Mouse (Mus musculus): ENCODE measurements around the gene Bub1b. TPM values are rescaled to one million over a fixed set of nuclear protein-coding genes. Genes with fewer than 3 reads are reported as not detected.

Gene Bub1b
- polyA plus RNA-seq, 1 experiment from 2014 or later, result 56.7 TPM

DNA sequence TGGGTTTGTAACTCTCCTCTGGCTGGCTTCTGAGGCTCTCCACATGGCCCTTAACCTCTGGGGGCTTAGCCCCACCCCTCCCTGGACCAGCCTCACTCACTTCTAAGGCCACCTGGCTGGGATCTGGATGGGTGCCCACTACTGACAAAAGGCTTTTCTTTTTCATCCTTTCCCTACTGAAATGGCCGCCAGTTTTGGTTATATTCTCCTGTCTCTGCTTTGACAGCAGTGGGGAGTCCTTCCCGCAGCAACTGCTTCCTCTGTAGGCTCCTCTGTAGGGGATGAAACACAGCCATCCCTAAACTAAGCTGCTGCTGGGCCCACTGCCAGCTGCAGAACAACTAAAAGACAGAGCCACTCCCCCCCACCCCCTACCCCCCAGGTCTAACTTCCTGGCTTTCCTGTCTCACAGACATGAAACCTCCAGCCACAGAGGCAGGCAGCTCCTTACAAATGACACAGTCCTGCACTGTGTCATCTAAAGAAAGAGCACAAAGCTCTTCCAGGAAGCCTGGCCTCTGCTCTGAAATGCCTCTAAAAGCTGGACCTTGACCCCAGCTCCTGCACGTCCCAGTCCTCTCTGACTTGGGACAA is 58.8 kb downstream of the Bub1b start:
- H3K4me3 ChIP-seq, result no peak overlapping the region
- no peaks in the 10 kb centered on the region for H3K27me3 ChIP-seq
- H3K36me3 ChIP-seq, result no peaks in the 10 kb centered on the region
- 0 out of 2 replicates have a peak, but pooled peaks have one; percentile 23 for ATAC-seq (replicated peaks; ENCODE audit: insufficient number of reproducible peaks, insufficient read depth, low FRiP score, low read depth)
- no peak overlapping the region for H3K4me2 ChIP-seq
- H3K4me1 ChIP-seq (replicated peaks), result peaks cover 32% of the 10 kb centered on the region
- H3K27ac ChIP-seq, result peak overlapping the region; percentile 38
- H3K9ac ChIP-seq, result no peak overlapping the region
- H3K9me3 ChIP-seq (replicated peaks), result no peaks in the 10 kb centered on the region
- WGBS, result 24% methylated on average over 3 of the region's 3 CpGs

DNA sequence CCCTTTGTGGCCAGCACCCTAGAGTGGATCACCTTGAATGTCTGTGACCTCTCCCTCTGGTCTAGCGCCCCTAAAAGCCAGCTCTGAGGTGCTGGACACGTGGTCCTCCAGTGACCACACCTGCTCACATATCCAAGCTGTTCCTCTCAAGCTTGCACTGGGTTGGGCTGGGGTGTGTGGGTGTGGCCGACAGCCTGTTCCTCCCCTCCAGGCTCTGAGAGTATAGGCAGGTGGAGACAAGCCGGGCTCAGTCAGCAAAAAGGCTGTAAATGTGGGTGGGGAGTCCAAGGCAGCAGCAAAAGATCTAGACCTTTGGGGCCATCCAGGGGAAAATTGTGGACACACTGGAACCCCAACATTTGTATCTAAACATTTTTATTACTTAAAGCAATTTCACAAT is 60.4 kb downstream of the Bub1b start:
- no peak overlapping the region for H3K9ac ChIP-seq
- H3K27me3 ChIP-seq, result 0 out of 2 replicates have a peak, but pooled peaks cover 3% of the 10 kb centered on the region
- peaks cover 44% of the 10 kb centered on the region for H3K4me1 ChIP-seq (replicated peaks)
- peak overlapping the region; percentile 16; the same call in 1 of the 2 replicates for H3K27ac ChIP-seq
- no peak overlapping the region for H3K4me3 ChIP-seq
- no peak; the same call in 1 of the 2 replicates for ATAC-seq (replicated peaks; ENCODE audit: insufficient number of reproducible peaks, insufficient read depth, low FRiP score, low read depth)
- WGBS, result 35% methylated on average over 4 of the region's 4 CpGs
- no peak overlapping the region for H3K4me2 ChIP-seq
- no peaks in the 10 kb centered on the region for H3K9me3 ChIP-seq (replicated peaks)
- H3K36me3 ChIP-seq, result no peaks in the 10 kb centered on the region

DNA sequence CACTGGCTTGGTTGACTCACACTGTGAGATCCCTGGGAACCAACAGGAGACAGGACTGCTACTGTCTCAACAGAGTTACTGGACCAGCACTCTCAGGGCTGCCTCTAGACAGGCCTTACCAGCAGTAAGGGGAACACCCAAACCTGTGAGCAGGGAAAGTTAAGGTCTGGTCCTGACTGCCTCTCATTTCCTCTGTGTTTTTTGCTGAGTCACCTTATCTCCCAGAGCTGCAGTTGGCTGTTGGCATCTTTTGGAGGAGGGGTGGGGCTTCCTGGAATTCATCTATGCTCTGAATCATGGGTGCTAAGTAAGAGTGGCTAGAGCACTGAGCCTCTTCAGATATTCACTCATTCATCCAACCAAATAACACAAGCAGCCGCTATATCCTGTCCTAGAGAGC is 61.1 kb downstream of the Bub1b start:
- no peak; the same call in 1 of the 2 replicates for ATAC-seq (replicated peaks; ENCODE audit: insufficient number of reproducible peaks, insufficient read depth, low FRiP score, low read depth)
- no peak overlapping the region for H3K9ac ChIP-seq
- H3K4me2 ChIP-seq, result 0 out of 2 replicates have a peak overlapping the region, but pooled peaks have one; percentile 74
- no peaks in the 10 kb centered on the region for H3K36me3 ChIP-seq
- 52% methylated on average over 1 of the region's 1 CpGs for WGBS
- H3K4me1 ChIP-seq (replicated peaks), result peaks cover 50% of the 10 kb centered on the region
- H3K27ac ChIP-seq, result peak overlapping the region; percentile 16; the same call in 1 of the 2 replicates
- H3K4me3 ChIP-seq, result no peak overlapping the region
- no peaks in the 10 kb centered on the region for H3K9me3 ChIP-seq (replicated peaks)
- 0 out of 2 replicates have a peak, but pooled peaks cover 3% of the 10 kb centered on the region for H3K27me3 ChIP-seq

DNA sequence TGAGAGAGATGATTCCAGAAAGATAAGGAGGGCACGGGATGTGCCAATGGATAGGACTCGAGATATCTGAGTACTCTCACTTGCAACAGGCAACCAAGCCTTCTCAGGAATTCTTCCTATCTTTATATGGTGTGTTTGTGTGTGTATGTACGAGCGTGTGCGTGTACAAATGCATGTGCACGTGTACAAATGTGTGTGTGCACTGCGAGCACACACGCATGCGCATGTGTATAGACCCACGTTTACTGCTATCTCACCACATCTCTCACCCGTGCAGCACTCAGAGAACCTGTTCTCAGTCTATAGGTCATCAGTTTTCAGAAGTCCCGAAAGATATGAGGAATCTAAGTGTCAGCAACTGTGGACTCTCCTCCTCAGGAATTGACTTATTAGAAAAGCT is 61.5 kb downstream of the Bub1b start:
- H3K9ac ChIP-seq, result no peak overlapping the region
- ATAC-seq (replicated peaks; ENCODE audit: insufficient number of reproducible peaks, insufficient read depth, low FRiP score, low read depth), result no peak
- H3K27me3 ChIP-seq, result 0 out of 2 replicates have a peak, but pooled peaks cover 3% of the 10 kb centered on the region
- no peaks in the 10 kb centered on the region for H3K36me3 ChIP-seq
- peak overlapping the region; percentile 75 for H3K27ac ChIP-seq
- H3K4me1 ChIP-seq (replicated peaks), result peaks cover 52% of the 10 kb centered on the region
- H3K4me2 ChIP-seq, result peak overlapping the region; percentile 74
- WGBS, result 71% methylated on average over 12 of the region's 12 CpGs
- no peaks in the 10 kb centered on the region for H3K9me3 ChIP-seq (replicated peaks)
- H3K4me3 ChIP-seq, result peak overlapping the region; percentile 50

DNA sequence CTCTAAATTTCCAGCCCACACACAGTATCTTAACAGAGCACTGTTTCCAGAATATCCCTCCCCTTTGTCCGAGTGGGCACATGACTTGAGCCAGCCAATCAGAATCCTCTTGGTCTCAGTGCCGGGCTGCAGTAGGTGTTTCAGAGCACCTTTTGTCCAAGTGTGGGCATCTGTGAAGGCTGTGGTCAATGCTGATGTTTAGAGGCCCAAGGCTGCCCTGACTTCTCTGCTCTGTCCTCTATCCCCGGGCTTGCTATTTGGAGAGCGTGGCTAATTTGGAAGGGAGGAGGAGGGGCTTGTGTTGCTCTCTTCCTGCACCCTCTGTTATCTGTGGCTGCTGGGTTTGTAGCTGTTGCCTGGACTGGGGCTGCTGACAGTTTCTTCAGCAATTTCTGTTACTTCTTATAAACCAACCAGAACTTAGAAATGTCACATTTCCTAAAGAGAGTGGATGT is 62.0 kb downstream of the Bub1b start:
- H3K9me3 ChIP-seq (replicated peaks), result no peaks in the 10 kb centered on the region
- H3K9ac ChIP-seq, result peak overlapping the region; percentile 51; the same call in 1 of the 2 replicates
- H3K36me3 ChIP-seq, result no peaks in the 10 kb centered on the region
- peak overlapping the region; percentile 50 for H3K4me3 ChIP-seq
- 0% methylated on average over 4 of the region's 4 CpGs for WGBS
- 0 out of 2 replicates have a peak, but pooled peaks cover 3% of the 10 kb centered on the region for H3K27me3 ChIP-seq
- ATAC-seq (replicated peaks; ENCODE audit: insufficient number of reproducible peaks, insufficient read depth, low FRiP score, low read depth), result peak; percentile 55; the same call in 1 of the 2 replicates
- H3K27ac ChIP-seq, result peak overlapping the region; percentile 75
- peak overlapping the region; percentile 74 for H3K4me2 ChIP-seq
- H3K4me1 ChIP-seq (replicated peaks), result peaks cover 58% of the 10 kb centered on the region

DNA sequence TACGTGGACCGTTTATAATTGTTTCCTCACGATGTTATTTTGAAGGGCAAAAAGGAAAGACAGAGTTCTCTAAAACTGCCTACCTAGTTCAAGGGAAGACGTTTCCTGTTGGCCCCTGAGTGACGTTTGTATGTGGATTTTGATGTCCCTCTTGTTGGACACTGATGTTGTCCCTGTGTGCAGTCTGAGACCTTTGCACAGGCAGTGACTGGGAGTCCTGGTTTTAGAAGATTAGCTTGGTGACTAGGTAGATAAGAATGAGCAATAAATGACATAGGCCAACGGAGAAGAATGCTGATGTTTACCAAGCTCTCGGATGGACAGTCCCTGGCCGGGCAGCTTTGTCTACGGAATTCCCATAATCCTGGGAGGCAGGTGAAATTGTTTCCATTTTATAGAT is 63.9 kb downstream of the Bub1b start:
- Histone ChIP-seq H3K4me1 (replicated peaks) (peaks cover 66% of the 10 kb centered on the region), H3K36me3 (no peaks in the 10 kb centered on the region), H3K4me2 (no peak overlapping the region), H3K9me3 (replicated peaks) (no peaks in the 10 kb centered on the region), H3K4me3 (no peak overlapping the region), H3K27me3 (0 out of 2 replicates have a peak, but pooled peaks cover 3% of the 10 kb centered on the region), H3K27ac (no peak overlapping the region), H3K9ac (no peak overlapping the region)
- no peak for ATAC-seq (replicated peaks; ENCODE audit: insufficient number of reproducible peaks, insufficient read depth, low FRiP score, low read depth)
- WGBS, result 78% methylated on average over 9 of the region's 9 CpGs

DNA sequence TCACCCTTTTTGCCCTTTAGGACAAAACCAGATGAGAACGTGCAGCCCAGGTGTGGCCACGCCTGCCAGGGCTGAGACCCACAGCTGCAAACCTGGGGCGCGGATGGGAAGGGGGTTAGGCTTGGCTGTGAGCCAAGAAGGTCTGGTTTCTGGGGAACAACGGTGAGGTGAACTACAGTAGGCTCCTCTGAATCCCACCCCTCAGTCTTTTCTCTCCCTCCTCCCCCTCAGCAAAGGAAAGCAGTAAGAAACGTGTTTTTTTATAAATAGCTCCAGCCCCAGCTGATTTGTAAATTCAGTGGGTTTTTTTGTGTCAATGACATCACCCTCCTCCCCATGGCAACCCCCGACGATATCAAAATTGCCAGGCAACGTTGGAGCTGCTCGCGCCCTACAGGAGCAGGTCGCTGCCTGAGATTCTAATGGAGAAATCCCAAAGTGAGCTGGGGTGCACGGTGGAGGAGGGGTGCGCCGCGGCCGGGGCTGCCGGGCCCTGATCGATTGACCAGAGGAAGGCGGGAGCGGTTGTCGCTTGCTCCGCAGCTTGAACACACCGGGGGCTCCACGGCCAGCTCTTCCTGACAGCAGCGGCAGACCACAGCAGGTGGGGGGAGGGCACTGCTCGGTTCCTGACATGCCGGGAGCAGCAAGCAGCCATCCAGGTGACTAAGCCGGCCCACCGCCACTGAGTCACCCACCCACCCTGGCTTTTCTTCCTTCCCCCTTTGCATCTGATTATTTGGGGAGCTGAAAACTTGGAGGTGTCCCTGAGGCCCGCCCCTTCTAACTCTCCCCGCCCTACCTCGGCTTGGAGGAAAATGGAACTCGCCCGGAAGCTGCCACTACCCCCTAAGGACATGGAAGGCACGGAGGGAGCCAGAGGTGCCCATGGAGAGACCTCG is 65.1 kb downstream of the Bub1b start, which contains the start of gene Pak6:
Pak6 (plus strand) TSS at position 402 of the 902 bp plus-strand sequence.
- Histone ChIP-seq H3K9me3 (replicated peaks) (no peaks in the 10 kb centered on the region), H3K36me3 (no peaks in the 10 kb centered on the region), H3K4me1 (replicated peaks) (peaks cover 71% of the 10 kb centered on the region), H3K4me2 (peak within 1 kb of the TSS; percentile 89), H3K4me3 (peak within 1 kb of the TSS; percentile 58), H3K27ac (peak within 1 kb of the TSS; percentile 75), H3K9ac (peak within 1 kb of the TSS; percentile 65), H3K27me3 (0 out of 2 replicates have a peak, but pooled peaks cover 3% of the 10 kb centered on the region)
- WGBS, result 3% methylated on average over 37 of the region's 37 CpGs
- peak; percentile 19 for ATAC-seq (replicated peaks; ENCODE audit: insufficient number of reproducible peaks, insufficient read depth, low FRiP score, low read depth)

DNA sequence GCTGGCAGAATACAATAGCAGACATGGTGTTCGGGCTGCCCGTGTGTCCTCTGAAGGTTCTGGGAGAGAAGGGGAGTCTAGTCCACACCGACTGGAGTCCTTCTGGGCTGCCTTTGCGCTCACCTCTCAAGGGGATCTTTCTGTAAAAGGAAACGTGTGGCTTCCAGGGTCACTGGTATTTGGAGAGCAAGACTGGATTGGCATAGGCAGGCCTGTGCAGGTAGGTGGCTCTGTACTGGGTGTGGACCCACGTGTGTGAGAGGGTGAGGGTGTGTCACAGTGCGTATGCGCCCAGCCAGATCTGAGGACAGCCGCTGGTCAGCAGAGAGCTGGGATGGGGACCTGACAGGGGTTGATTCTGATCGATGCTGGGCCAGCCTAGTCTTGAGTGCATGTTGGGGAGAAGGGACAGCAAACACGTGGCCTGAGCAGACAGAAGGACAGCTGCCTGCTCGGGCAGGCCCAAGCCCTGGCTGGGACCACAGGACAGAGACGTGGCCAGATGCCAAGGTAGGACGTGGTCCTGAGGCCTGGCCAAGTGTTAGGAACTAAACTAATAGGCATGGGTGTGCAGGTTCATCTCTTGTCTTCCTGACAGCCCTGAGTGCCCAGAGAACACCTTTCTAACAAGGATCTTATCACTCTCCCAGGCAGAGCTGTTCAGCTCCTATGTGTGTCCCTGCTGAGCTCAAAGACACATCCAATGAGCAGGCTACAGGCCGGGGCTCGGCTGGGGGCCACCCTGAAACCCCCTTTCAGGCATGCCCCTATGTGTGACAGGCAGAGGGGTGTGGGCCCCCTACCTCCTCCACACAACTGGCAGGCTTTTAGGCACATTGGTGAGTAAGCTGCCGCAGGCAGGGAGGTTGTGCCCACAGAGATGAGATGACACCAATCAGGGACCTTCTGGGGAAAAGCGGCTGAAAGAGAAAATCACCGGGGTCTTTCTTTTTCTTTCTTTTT is 66.1 kb downstream of the Bub1b start:
- peak overlapping the region; percentile 75 for H3K27ac ChIP-seq

DNA sequence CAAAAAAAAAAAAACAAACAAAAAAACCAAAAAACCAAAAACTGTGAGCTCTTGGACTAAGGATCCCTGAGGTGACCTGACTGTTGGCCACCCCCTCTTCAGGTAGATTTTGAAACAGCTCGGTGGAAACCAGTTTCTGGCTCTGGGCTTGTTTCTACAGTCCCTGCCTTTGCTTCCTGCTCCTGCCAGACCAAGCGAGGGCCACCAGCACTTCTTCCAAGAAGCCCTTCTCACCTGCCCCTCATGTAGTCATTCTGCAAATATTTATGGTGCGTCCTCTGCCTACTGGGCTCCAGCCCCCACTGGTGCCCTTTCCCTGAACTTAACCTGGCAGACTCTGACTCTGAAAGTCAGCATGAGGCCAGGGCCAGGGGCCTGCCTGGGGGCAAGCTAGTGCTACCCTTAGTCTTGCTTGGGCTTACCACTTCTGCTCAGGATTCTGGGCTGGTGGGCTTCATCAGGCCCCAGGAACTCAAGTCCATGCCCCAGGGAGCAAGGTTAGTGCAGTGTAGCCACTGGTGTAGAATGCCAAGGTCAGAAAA is 67.0 kb downstream of the Bub1b start:
- Histone ChIP-seq H3K4me1 (replicated peaks) (peaks cover 67% of the 10 kb centered on the region), H3K36me3 (no peaks in the 10 kb centered on the region), H3K9ac (no peak overlapping the region), H3K4me3 (no peak overlapping the region), H3K27me3 (0 out of 2 replicates have a peak, but pooled peaks cover 3% of the 10 kb centered on the region), H3K4me2 (peak overlapping the region; percentile 89), H3K9me3 (replicated peaks) (no peaks in the 10 kb centered on the region), H3K27ac (peak overlapping the region; percentile 6; the same call in 1 of the 2 replicates)
- 57% methylated on average over 3 of the region's 3 CpGs for WGBS
- ATAC-seq (replicated peaks; ENCODE audit: insufficient number of reproducible peaks, insufficient read depth, low FRiP score, low read depth), result no peak

More for the DNA sequence above, 66.1 kb downstream of the Bub1b start:
- H3K36me3 ChIP-seq, result no peaks in the 10 kb centered on the region
- 39% methylated on average over 19 of the region's 19 CpGs for WGBS
- H3K4me2 ChIP-seq, result peak overlapping the region; percentile 89
- peak overlapping the region; percentile 58 for H3K4me3 ChIP-seq
- 0 out of 2 replicates have a peak, but pooled peaks cover 3% of the 10 kb centered on the region for H3K27me3 ChIP-seq
- H3K9me3 ChIP-seq (replicated peaks), result no peaks in the 10 kb centered on the region
- ATAC-seq (replicated peaks; ENCODE audit: insufficient number of reproducible peaks, insufficient read depth, low FRiP score, low read depth), result peak; percentile 29; the same call in 1 of the 2 replicates
- peaks cover 68% of the 10 kb centered on the region for H3K4me1 ChIP-seq (replicated peaks)
- peak overlapping the region; percentile 65 for H3K9ac ChIP-seq

DNA sequence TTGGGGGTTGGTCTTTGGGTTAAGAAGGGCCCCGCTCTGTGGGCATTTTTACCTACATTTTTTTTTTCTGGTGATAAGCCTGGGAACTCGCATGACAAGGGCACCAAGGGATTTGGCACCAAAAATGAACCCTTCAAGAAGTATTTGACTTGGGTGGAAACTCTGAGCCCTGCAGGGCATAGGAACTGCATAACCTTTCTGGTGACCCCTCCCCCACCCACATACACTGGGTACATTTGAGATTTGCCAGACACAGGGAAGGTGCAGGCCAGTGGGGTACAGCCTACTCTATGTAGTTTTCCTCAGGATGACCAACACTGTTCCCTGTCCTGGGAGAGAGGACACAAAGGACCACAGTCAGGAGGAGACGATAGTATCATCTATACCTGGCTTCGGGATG is 67.6 kb downstream of the Bub1b start:
- Histone ChIP-seq H3K4me3 (no peak overlapping the region), H3K27me3 (0 out of 2 replicates have a peak, but pooled peaks cover 3% of the 10 kb centered on the region), H3K4me2 (no peak overlapping the region), H3K9me3 (replicated peaks) (no peaks in the 10 kb centered on the region), H3K9ac (no peak overlapping the region), H3K27ac (peak overlapping the region; percentile 6; the same call in 1 of the 2 replicates), H3K36me3 (no peaks in the 10 kb centered on the region), H3K4me1 (replicated peaks) (peaks cover 67% of the 10 kb centered on the region)
- no peak for ATAC-seq (replicated peaks; ENCODE audit: insufficient number of reproducible peaks, insufficient read depth, low FRiP score, low read depth)
- WGBS, result 79% methylated on average over 4 of the region's 4 CpGs

Data from heart, embryonic 15.5 days (tissue).